Mouse (Mus musculus): ENCODE measurements at regions not wholly inside any gene's neighbourhood (a gene's known extent, or its start where the extent isn't known, plus 50 kb on each side); places are given as distances from the start of the nearest gene placed in this dataset.

- TF ChIP-seq CTCF (IDR thresholded peaks at IDR 0.05; ENCODE audit: low read depth, low read length), result no peak
- TF ChIP-seq POLR2A (IDR thresholded peaks at IDR 0.05; ENCODE audit: extremely low read depth, insufficient read depth, low read length), result no peak
Measured at GRCm38 (mm10) chr10:11846141-11846540, 502.9 kb downstream of the Epm2a start.
